Mouse (Mus musculus) heart, embryonic 14.5 days (tissue): ENCODE measurements around the gene Slc25a26. TPM values are rescaled to one million over a fixed set of nuclear protein-coding genes. Genes with fewer than 3 reads are reported as not detected.

Experiments used
- microRNA-seq: library from miRNA; unstranded; fragments of <30 nt; microRNA quantifications from one replicate; pipeline ENCODE4, GENCODE M21; 2016
- polyA plus RNA-seq: library from polyadenylated mRNA; unstranded; fragments of >200 nt; fragmentation: Nextera tagmentation; extraction: Ambion mirVana; gene quantifications from 2 replicates; pipeline ENCODE4 v1.2.1, GENCODE M21; 2014

Slc25a26 gene
- polyA plus RNA-seq, 1 experiment from 2014 or later: 13.7 TPM

Small RNA genes lying within 50 kb of the gene (microRNA-seq; reads per million reads assigned to microRNA genes)
- gene Mir7041: not detected

Other genes starting within 250 kb of the Slc25a26 start
- gene Magi1, start 216.4 kb upstream of the Slc25a26 start, polyA plus RNA-seq: 7.6 and 7.9 TPM in 2 replicates
- 15.2 and 18.4 TPM in 2 replicates for gene Lrig1, start 199.8 kb downstream of the Slc25a26 start, polyA plus RNA-seq